Comparison of ENCODE assay signal across 16 mouse cellular contexts in genomic region chr6:115225519-115225918, GRCm38 (mm10). TPM values are rescaled to one million over a fixed set of nuclear protein-coding genes. Genes with fewer than 3 reads are reported as not detected.
DNase-seq lines count a peak whose midpoint lies in the region; ATAC-seq and TF ChIP-seq lines count a peak whose summit lies in the region.
"Had no signal": no experiment of that assay in that cellular context is flagged by ENCODE, and none has a peak within 500 bp of the region (broad histone marks: within the 10 kb centered on the region; RNA-seq: fewer than 3 reads in every experiment).

No protein-coding gene starts in this region.

- DNase-seq in adrenal gland, adult 2 months, result peak; percentile 63
- DNase-seq in adrenal gland, postnatal 4 days (ENCODE audit: low spot score in 2 of 2), result no peak
- DNase-seq in 3T3-L1 (ENCODE audit: low read depth, low spot score), result peak; percentile 47
- peak; percentile 73 for DNase-seq in cerebellum, adult 11 months
- peak; percentile 58 for DNase-seq in forebrain, postnatal 0 days
- DNase-seq in kidney, adult 9 months, result no peak
- DNase-seq in gastrocnemius, postnatal 4 days (ENCODE audit: low spot score in 2 of 2), result no peak
- no peak for DNase-seq in lung, postnatal 4 days
- DNase-seq: gastrocnemius, adult 2 months; kidney, postnatal 14 days; lung, adult 18-20 months had no signal

- ATAC-seq in forebrain, postnatal 0 days, result no peak
- ATAC-seq: hindbrain, embryonic 16.5 days had no signal

- H3K4me2 ChIP-seq in forebrain, postnatal 0 days (ENCODE audit: low read depth), result no peak overlapping the region
- H3K4me2 ChIP-seq: heart, embryonic 15.5 days had no signal

- WGBS in forebrain, postnatal 0 days, result 22% methylated on average over 3 of the region's 3 CpGs

- no peak for TF ChIP-seq CTCF in forebrain, postnatal 0 days (IDR thresholded peaks at IDR 0.05; ENCODE audit: low read depth)

- 0 out of 2 replicates have a peak overlapping the region, but pooled peaks have one; percentile 5 for H3K27ac ChIP-seq in forebrain, postnatal 0 days (ENCODE audit: low read depth, low read length)
- H3K27ac ChIP-seq: gastrocnemius, adult 2 months; heart, embryonic 15.5 days had no signal

- no peaks in the 10 kb centered on the region; the same call in 1 of the 2 replicates for H3K4me1 ChIP-seq in forebrain, postnatal 0 days (ENCODE audit: insufficient read depth)
- H3K4me1 ChIP-seq: heart, embryonic 15.5 days had no signal

- H3K4me3 ChIP-seq in forebrain, postnatal 0 days (ENCODE audit: low read depth, low read length), result no peak overlapping the region
- H3K4me3 ChIP-seq: gastrocnemius, adult 2 months; heart, embryonic 15.5 days had no signal

- H3K36me3 ChIP-seq in forebrain, postnatal 0 days (ENCODE audit: insufficient read depth), result no peaks in the 10 kb centered on the region
- H3K36me3 ChIP-seq: heart, embryonic 15.5 days had no signal

- no peak overlapping the region for H3K9ac ChIP-seq in forebrain, postnatal 0 days
- H3K9ac ChIP-seq: heart, embryonic 15.5 days had no signal

- H3K9me3 ChIP-seq in forebrain, postnatal 0 days (ENCODE audit: low read length), result no peaks in the 10 kb centered on the region
- H3K9me3 ChIP-seq: heart, embryonic 15.5 days had no signal

- no peaks in the 10 kb centered on the region for H3K27me3 ChIP-seq in forebrain, postnatal 0 days (ENCODE audit: insufficient read depth, low read length)

RNA-seq across cellular contexts. Expression of gene Gm17482, which starts 1.6 kb away (rescaled TPM):
- not detected for total RNA-seq in adrenal gland, adult 2 months (2021)
- not detected in 2 replicates for polyA plus RNA-seq in adrenal gland, adult 2 months (2012; rRNA removed)
- total RNA-seq in adrenal gland, postnatal 4 days (2021), result not detected
- not detected in 2 replicates for total RNA-seq in forebrain, postnatal 0 days (2014; rRNA removed)
- not detected in 2 replicates for polyA plus RNA-seq in forebrain, postnatal 0 days (2015; fragmentation: Nextera tagmentation; extraction: Ambion mirVana)
- total RNA-seq in gastrocnemius, postnatal 4 days (2021), result not detected
- total RNA-seq: gastrocnemius, adult 2 months; left cerebral cortex, postnatal 36 days; megakaryocyte, adult 5-6 weeks had no signal
- polyA plus RNA-seq: heart, embryonic 15.5 days; hindbrain, embryonic 16.5 days; spleen, adult 2 months had no signal

RNA-seq across cellular contexts. Expression of gene Timp4, which starts 26.5 kb away (rescaled TPM):
- total RNA-seq in adrenal gland, adult 2 months (2021), result 1 to 10 TPM; 4.4 to 7.1 TPM
- 23.6 and 30.8 TPM in 2 replicates for polyA plus RNA-seq in adrenal gland, adult 2 months (2012; rRNA removed)
- 1 to 10 TPM; 1.1 to 1.9 TPM for total RNA-seq in adrenal gland, postnatal 4 days (2021)
- 9.6 and 10.0 TPM in 2 replicates for total RNA-seq in forebrain, postnatal 0 days (2014; rRNA removed)
- polyA plus RNA-seq in forebrain, postnatal 0 days (2015; fragmentation: Nextera tagmentation; extraction: Ambion mirVana), result 7.9 and 12.7 TPM in 2 replicates
- total RNA-seq in gastrocnemius, postnatal 4 days (2021), result 1 to 10 TPM; 1.4 to 2.7 TPM

Comparison
In these comparisons a context has a peak if more than half of its experiments do, and no peak if none do; other contexts are left out.
1. DNase-seq: peak in adrenal gland, adult 2 months (single experiment), 3T3-L1 (single experiment), cerebellum, adult 11 months (single experiment) and forebrain, postnatal 0 days (single experiment); none in adrenal gland, postnatal 4 days (0 of 2), kidney, adult 9 months (single experiment), gastrocnemius, postnatal 4 days (0 of 2) and lung, postnatal 4 days (0 of 2).